Mouse (Mus musculus): ENCODE results near the gene Rere.

DNA sequence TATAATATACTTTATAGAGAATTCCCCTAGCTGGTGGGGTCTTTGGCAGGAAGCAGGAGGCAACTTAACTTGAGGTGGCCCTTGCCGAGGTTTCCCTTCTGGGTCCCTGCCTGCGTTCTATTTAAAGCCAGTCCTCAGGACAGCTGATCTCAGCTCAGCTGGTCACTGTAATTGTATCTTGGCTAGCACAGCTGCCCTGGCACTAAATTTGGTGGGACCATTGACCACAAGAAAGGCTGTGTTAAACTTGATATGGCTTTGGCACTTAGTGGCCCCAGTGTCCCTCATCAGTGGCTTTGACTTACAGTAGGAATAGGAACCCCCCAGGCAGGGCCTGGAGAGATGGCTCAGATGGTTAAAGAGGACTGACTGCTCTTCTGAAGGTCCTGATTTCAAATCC, 35.6 kb upstream of the Rere start:
- TF ChIP-seq POLR2A (IDR thresholded peaks at IDR 0.05; ENCODE audit: borderline replicate concordance, extremely low read depth, insufficient read depth, insufficient read length, poor library complexity, severe bottlenecking) (no peak), CTCF (IDR thresholded peaks at IDR 0.05; ENCODE audit: borderline replicate concordance, extremely low read depth, insufficient read depth, insufficient read length) (no peak)
